Mouse (Mus musculus): ENCODE results near the gene Efna3. TPM values are rescaled to one million over a fixed set of nuclear protein-coding genes. Genes with fewer than 3 reads are reported as not detected.
A peak's percentile ranks its signal among the peaks of the same experiment; 100 is the strongest.

Efna3 gene
- polyA plus RNA-seq, 1 experiment from 2014 or later = 4.2 TPM

DNA sequence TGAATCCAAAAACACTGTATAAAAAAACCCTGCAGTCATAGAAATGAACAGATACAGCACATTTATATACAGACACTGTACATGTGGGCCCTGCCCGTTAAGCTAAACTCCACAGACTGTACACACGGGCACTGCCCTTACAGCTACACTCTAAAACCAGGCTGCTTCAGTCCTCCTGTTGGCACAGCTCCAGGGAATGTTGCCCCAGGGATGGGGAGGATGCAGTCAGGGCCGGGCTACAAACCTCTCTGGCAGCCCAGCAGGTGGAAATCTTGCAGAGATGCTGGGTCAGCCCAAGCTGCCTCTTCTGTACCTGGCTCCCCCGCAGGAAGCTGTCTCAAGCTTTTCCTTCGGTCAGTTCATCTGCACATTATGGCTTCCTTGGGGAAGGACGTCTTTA is 51.0 kb downstream of the Efna3 start:
- H3K27ac ChIP-seq = no peak overlapping the region
- no peak overlapping the region for H3K4me3 ChIP-seq (replicated peaks; ENCODE audit: low read depth, low read length)
- no peaks in the 10 kb centered on the region for H3K27me3 ChIP-seq (ENCODE audit: insufficient read depth, low read length)
- TF ChIP-seq CTCF (IDR thresholded peaks at IDR 0.05; ENCODE audit: low read depth) = no peak
- H3K4me2 ChIP-seq (ENCODE audit: low read length) = no peak overlapping the region
- H3K4me1 ChIP-seq (replicated peaks; ENCODE audit: insufficient read depth, low read length) = peaks cover 22% of the 10 kb centered on the region
- ATAC-seq (replicated peaks; ENCODE audit: low FRiP score, low read depth) (no peak), DNase-seq (ENCODE audit: low spot score) (no peak)
- no peak overlapping the region for H3K9ac ChIP-seq (ENCODE audit: low read depth, low read length)
- H3K36me3 ChIP-seq (ENCODE audit: insufficient read depth, low read length) = peaks cover 23% of the 10 kb centered on the region
- WGBS = 55% methylated on average over 6 of the region's 6 CpGs
- H3K9me3 ChIP-seq (replicated peaks; ENCODE audit: low read length) = no peaks in the 10 kb centered on the region

DNA sequence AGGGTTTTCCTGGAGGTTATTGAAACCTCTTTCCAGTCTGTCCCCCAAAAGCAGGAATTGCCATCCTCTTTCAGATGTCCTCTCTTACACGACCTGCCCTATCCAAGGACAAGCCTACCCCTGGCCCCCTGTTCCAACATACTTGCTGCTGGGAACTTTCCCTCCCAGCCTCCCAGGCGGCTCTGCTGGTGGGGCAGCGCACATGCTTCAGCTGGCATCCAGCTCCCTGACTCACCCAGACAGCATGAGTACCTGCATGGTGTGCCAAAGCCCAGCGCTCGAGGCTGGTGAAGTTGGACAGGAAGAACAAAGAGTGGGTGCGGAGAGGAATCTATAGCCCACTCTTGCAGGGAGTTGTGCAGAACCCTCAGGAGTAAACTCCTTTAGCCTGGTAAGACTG is 51.9 kb downstream of the Efna3 start:
- Histone ChIP-seq H3K9me3 (replicated peaks; ENCODE audit: low read length) (no peaks in the 10 kb centered on the region), H3K27me3 (ENCODE audit: insufficient read depth, low read length) (no peaks in the 10 kb centered on the region), H3K4me1 (replicated peaks; ENCODE audit: insufficient read depth, low read length) (peaks cover 22% of the 10 kb centered on the region), H3K27ac (peak overlapping the region; percentile 78; the same call in 1 of the 2 replicates), H3K4me3 (replicated peaks; ENCODE audit: low read depth, low read length) (no peak overlapping the region), H3K9ac (ENCODE audit: low read depth, low read length) (peak overlapping the region; percentile 67; the same call in 1 of the 2 replicates), H3K36me3 (ENCODE audit: insufficient read depth, low read length) (peaks cover 21% of the 10 kb centered on the region), H3K4me2 (ENCODE audit: low read length) (peak overlapping the region; percentile 59)
- TF ChIP-seq CTCF (IDR thresholded peaks at IDR 0.05; ENCODE audit: low read depth) = no peak
- ATAC-seq (replicated peaks; ENCODE audit: low FRiP score, low read depth) (no peak), DNase-seq (ENCODE audit: low spot score) (no peak)
- WGBS = 66% methylated on average over 6 of the region's 6 CpGs

DNA sequence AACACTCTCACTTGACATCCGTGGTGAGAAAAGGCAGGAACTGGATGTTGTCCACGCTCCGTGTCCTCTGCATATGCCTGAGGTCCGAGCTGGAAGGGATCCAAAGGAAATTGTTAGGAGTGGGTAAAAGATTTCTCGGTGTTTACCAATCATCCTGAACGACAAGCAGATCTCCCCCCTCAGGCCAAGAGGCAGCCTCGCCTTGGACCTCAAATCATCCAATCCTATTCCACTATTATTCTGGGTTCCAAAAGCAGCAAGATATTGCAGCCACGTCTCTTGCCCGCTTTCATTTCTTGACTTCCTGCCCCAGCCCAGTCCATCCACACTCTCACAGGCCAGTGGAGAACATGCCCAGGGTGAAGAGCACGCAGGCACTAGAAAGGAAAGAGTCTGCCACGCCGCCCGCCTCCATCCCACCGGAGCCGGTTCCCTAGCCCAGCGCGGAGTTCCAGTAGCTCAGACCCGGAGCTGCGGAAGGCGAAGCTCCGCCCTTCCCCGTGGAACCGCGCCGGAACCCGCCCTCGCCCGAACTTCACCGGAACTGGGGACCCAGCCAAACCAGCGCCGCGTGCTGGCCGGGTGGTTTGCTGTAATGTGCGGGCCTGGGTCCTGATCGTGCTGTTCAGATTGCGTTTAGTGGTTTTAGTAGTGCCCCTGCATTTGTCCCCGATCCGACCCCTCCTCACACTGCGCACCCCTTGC is 52.6 kb downstream of the Efna3 start, which contains the start of gene Slc50a1:
TSS of gene Slc50a1 (minus strand) at position 520 of the 705 bp plus-strand sequence.
- Histone ChIP-seq H3K9ac (ENCODE audit: low read depth, low read length) (peak within 1 kb of the TSS; percentile 67), H3K27ac (peak within 1 kb of the TSS; percentile 78), H3K4me1 (replicated peaks; ENCODE audit: insufficient read depth, low read length) (peaks cover 22% of the 10 kb centered on the region), H3K4me2 (ENCODE audit: low read length) (peak within 1 kb of the TSS; percentile 59), H3K9me3 (replicated peaks; ENCODE audit: low read length) (no peaks in the 10 kb centered on the region), H3K4me3 (replicated peaks; ENCODE audit: low read depth, low read length) (peak within 1 kb of the TSS; percentile 51), H3K27me3 (ENCODE audit: insufficient read depth, low read length) (no peaks in the 10 kb centered on the region), H3K36me3 (ENCODE audit: insufficient read depth, low read length) (peaks cover 14% of the 10 kb centered on the region)
- ATAC-seq (replicated peaks; ENCODE audit: low FRiP score, low read depth) = no peak; the same call in 1 of the 2 replicates
- peak; percentile 60 for TF ChIP-seq CTCF (IDR thresholded peaks at IDR 0.05; ENCODE audit: low read depth)
- WGBS = 1% methylated on average over 39 of the region's 39 CpGs
- peak; percentile 84 for DNase-seq (ENCODE audit: low spot score)

DNA sequence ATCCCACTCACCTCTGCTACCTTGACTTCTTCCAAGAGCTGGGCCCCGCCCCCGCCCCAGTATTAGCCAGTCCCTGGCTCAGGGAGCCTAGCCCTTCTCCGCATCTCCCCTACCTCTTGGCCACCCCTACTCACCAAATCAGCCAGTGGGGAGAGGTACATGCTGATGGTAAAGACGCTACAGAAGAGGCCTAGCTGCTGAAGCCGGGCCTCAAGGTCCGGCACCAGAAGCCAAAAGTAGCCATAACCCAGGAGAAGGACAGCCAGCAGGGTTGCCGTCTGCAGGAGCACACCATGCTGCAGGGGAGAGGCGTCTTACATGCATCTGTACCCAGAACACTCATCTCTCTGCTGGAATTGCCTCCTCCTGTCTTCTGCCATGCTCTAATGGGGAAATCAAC is 53.8 kb downstream of the Efna3 start:
- 69% methylated on average over 8 of the region's 8 CpGs for WGBS
- Histone ChIP-seq H3K9ac (ENCODE audit: low read depth, low read length) (0 out of 2 replicates have a peak overlapping the region, but pooled peaks have one; percentile 23), H3K4me1 (replicated peaks; ENCODE audit: insufficient read depth, low read length) (peaks cover 22% of the 10 kb centered on the region), H3K36me3 (ENCODE audit: insufficient read depth, low read length) (peaks cover 11% of the 10 kb centered on the region; the same call in 1 of the 2 replicates), H3K27ac (no peak overlapping the region), H3K27me3 (ENCODE audit: insufficient read depth, low read length) (no peaks in the 10 kb centered on the region), H3K4me3 (replicated peaks; ENCODE audit: low read depth, low read length) (no peak overlapping the region), H3K4me2 (ENCODE audit: low read length) (no peak overlapping the region), H3K9me3 (replicated peaks; ENCODE audit: low read length) (no peaks in the 10 kb centered on the region)
- no peak for TF ChIP-seq CTCF (IDR thresholded peaks at IDR 0.05; ENCODE audit: low read depth)
- no peak for DNase-seq (ENCODE audit: low spot score)
- no peak for ATAC-seq (replicated peaks; ENCODE audit: low FRiP score, low read depth)

DNA sequence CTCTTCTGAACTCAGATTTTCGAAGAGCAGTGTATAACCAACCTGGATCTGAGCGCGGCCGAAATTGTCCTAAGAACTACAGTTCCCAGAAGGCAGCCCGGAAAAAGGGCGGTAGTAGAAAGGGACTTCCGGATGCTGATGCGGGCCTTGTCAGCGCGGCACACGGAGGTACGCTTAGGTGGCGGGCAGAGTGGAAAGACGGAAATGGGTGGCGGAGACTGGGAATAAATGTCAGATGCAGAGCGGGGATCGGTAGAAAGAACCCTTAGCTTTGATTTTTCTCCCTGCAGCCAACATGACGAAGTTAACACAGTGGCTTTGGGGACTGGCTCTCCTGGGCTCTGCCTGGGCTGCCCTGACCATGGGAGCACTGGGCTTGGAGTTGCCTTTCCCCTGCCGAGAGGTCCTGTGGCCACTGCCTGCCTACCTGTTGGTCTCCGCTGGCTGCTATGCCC is 56.3 kb downstream of the Efna3 start:
- Histone ChIP-seq H3K36me3 (ENCODE audit: insufficient read depth, low read length) (no peaks in the 10 kb centered on the region), H3K4me3 (replicated peaks; ENCODE audit: low read depth, low read length) (peak overlapping the region; percentile 57), H3K27ac (peak overlapping the region; percentile 81), H3K9ac (ENCODE audit: low read depth, low read length) (peak overlapping the region; percentile 79), H3K27me3 (ENCODE audit: insufficient read depth, low read length) (no peaks in the 10 kb centered on the region), H3K9me3 (replicated peaks; ENCODE audit: low read length) (no peaks in the 10 kb centered on the region), H3K4me1 (replicated peaks; ENCODE audit: insufficient read depth, low read length) (peaks cover 22% of the 10 kb centered on the region), H3K4me2 (ENCODE audit: low read length) (peak overlapping the region; percentile 96)
- DNase-seq (ENCODE audit: low spot score) (peak; percentile 93), ATAC-seq (replicated peaks; ENCODE audit: low FRiP score, low read depth) (peak; percentile 76; the same call in 1 of the 2 replicates)
- no peak for TF ChIP-seq CTCF (IDR thresholded peaks at IDR 0.05; ENCODE audit: low read depth)
- WGBS = under 1% methylated on average over 20 of the region's 20 CpGs

Other genes starting within 250 kb of the Efna3 start
- 19.8 TPM in 2 replicates for gene Rusc1, start 229.7 kb downstream of the Efna3 start, polyA plus RNA-seq (2015; fragmentation: Nextera tagmentation; extraction: Ambion mirVana)
- gene Gm43738, start 221.9 kb downstream of the Efna3 start, polyA plus RNA-seq (2015; fragmentation: Nextera tagmentation; extraction: Ambion mirVana) = not detected in 2 replicates
- 138 and 150 TPM in 2 replicates for gene Fdps, start 221.0 kb downstream of the Efna3 start, polyA plus RNA-seq (2015; fragmentation: Nextera tagmentation; extraction: Ambion mirVana)
- gene Pklr, start 186.8 kb downstream of the Efna3 start, polyA plus RNA-seq (2015; fragmentation: Nextera tagmentation; extraction: Ambion mirVana) = 3.7 and 6.8 TPM in 2 replicates
- gene Hcn3, start 162.8 kb downstream of the Efna3 start, polyA plus RNA-seq (2015; fragmentation: Nextera tagmentation; extraction: Ambion mirVana) = 0.71 and 0.91 TPM in 2 replicates
- gene Clk2, start 158.2 kb downstream of the Efna3 start, polyA plus RNA-seq (2015; fragmentation: Nextera tagmentation; extraction: Ambion mirVana) = 16.9 and 18.8 TPM in 2 replicates
- 107 and 115 TPM in 2 replicates for gene Scamp3, start 145.5 kb downstream of the Efna3 start, polyA plus RNA-seq (2015; fragmentation: Nextera tagmentation; extraction: Ambion mirVana)
- 23.5 and 24.1 TPM in 2 replicates for gene Fam189b, start 139.8 kb downstream of the Efna3 start, polyA plus RNA-seq (2015; fragmentation: Nextera tagmentation; extraction: Ambion mirVana)
- 53.6 and 56.0 TPM in 2 replicates for gene Gba, start 120.0 kb downstream of the Efna3 start, polyA plus RNA-seq (2015; fragmentation: Nextera tagmentation; extraction: Ambion mirVana)
- gene Thbs3, start 107.8 kb downstream of the Efna3 start, polyA plus RNA-seq (2015; fragmentation: Nextera tagmentation; extraction: Ambion mirVana) = 10.4 and 12.1 TPM in 2 replicates
- 200 and 218 TPM in 2 replicates for gene Mtx1, start 95.9 kb downstream of the Efna3 start, polyA plus RNA-seq (2015; fragmentation: Nextera tagmentation; extraction: Ambion mirVana)
- 42.8 and 49.5 TPM in 2 replicates for gene Muc1, start 93.9 kb downstream of the Efna3 start, polyA plus RNA-seq (2015; fragmentation: Nextera tagmentation; extraction: Ambion mirVana)
- 328 and 371 TPM in 2 replicates for gene Krtcap2, start 77.0 kb downstream of the Efna3 start, polyA plus RNA-seq (2015; fragmentation: Nextera tagmentation; extraction: Ambion mirVana)
- gene Trim46, start 76.7 kb downstream of the Efna3 start, polyA plus RNA-seq (2015; fragmentation: Nextera tagmentation; extraction: Ambion mirVana) = 2.7 and 3.7 TPM in 2 replicates
- gene Dpm3, start 63.6 kb downstream of the Efna3 start, polyA plus RNA-seq (2015; fragmentation: Nextera tagmentation; extraction: Ambion mirVana) = 148 and 182 TPM in 2 replicates
- gene Slc50a1, start 52.4 kb downstream of the Efna3 start, polyA plus RNA-seq (2015; fragmentation: Nextera tagmentation; extraction: Ambion mirVana) = 75.8 and 82.2 TPM in 2 replicates
- gene Efna1, start 41.8 kb downstream of the Efna3 start, polyA plus RNA-seq (2015; fragmentation: Nextera tagmentation; extraction: Ambion mirVana) = 79.5 and 83.5 TPM in 2 replicates
- 24.4 and 25.4 TPM in 2 replicates for gene Efna4, start 15.1 kb upstream of the Efna3 start, polyA plus RNA-seq (2015; fragmentation: Nextera tagmentation; extraction: Ambion mirVana)
- 85.4 and 90.7 TPM in 2 replicates for gene Adam15, start 27.0 kb upstream of the Efna3 start, polyA plus RNA-seq (2015; fragmentation: Nextera tagmentation; extraction: Ambion mirVana)
- gene Dcst2, start 39.0 kb upstream of the Efna3 start, polyA plus RNA-seq (2015; fragmentation: Nextera tagmentation; extraction: Ambion mirVana) = 0.57 and 0.62 TPM in 2 replicates
- gene Dcst1, start 42.3 kb upstream of the Efna3 start, polyA plus RNA-seq (2015; fragmentation: Nextera tagmentation; extraction: Ambion mirVana) = 6.2 TPM in 2 replicates
- gene Zbtb7b, start 71.8 kb upstream of the Efna3 start, polyA plus RNA-seq (2015; fragmentation: Nextera tagmentation; extraction: Ambion mirVana) = 4.3 TPM in 2 replicates
- 0.16 TPM in 1 of 2 replicates, not detected in the other for gene Lenep, start 79.8 kb upstream of the Efna3 start, polyA plus RNA-seq (2015; fragmentation: Nextera tagmentation; extraction: Ambion mirVana)
- gene Flad1, start 88.9 kb upstream of the Efna3 start, polyA plus RNA-seq (2015; fragmentation: Nextera tagmentation; extraction: Ambion mirVana) = 28.8 and 29.8 TPM in 2 replicates
- gene Cks1b, start 95.4 kb upstream of the Efna3 start, polyA plus RNA-seq (2015; fragmentation: Nextera tagmentation; extraction: Ambion mirVana) = 315 and 326 TPM in 2 replicates
- 72.0 and 73.2 TPM in 2 replicates for gene Shc1, start 95.5 kb upstream of the Efna3 start, polyA plus RNA-seq (2015; fragmentation: Nextera tagmentation; extraction: Ambion mirVana)
- gene Pygo2, start 107.2 kb upstream of the Efna3 start, polyA plus RNA-seq (2015; fragmentation: Nextera tagmentation; extraction: Ambion mirVana) = 29.2 and 30.3 TPM in 2 replicates
- 65.2 and 67.1 TPM in 2 replicates for gene Pbxip1, start 113.7 kb upstream of the Efna3 start, polyA plus RNA-seq (2015; fragmentation: Nextera tagmentation; extraction: Ambion mirVana)
- gene Pmvk, start 131.6 kb upstream of the Efna3 start, polyA plus RNA-seq (2015; fragmentation: Nextera tagmentation; extraction: Ambion mirVana) = 52.7 and 54.5 TPM in 2 replicates
- 1.4 and 1.6 TPM in 2 replicates for gene Kcnn3, start 197.2 kb upstream of the Efna3 start, polyA plus RNA-seq (2015; fragmentation: Nextera tagmentation; extraction: Ambion mirVana)